Mouse (Mus musculus) ES-Bruce4 (cell line): ENCODE data around the gene Tff3. TPM values are rescaled to one million over a fixed set of nuclear protein-coding genes. Genes with fewer than 3 reads are reported as not detected.

Source experiments
- H3K27ac ChIP-seq: 2 replicates; pipeline ENCODE4 v1.5.1; 2012; ENCODE audit warnings: low read length, inconsistent platforms; ENCODE audit not compliant: insufficient read depth
- H3K27me3 ChIP-seq: 2 replicates; pipeline ENCODE4 v1.6.1; 2012; ENCODE audit warnings: mild to moderate bottlenecking, low read length, inconsistent platforms; ENCODE audit not compliant: control insufficient read depth, poor library complexity, insufficient read depth, severe bottlenecking
- H3K36me3 ChIP-seq: 2 replicates; pipeline ENCODE4 v1.6.1; 2012; ENCODE audit warnings: inconsistent platforms, mild to moderate bottlenecking, low read length, moderate library complexity; ENCODE audit not compliant: control insufficient read depth, poor library complexity, insufficient read depth, severe bottlenecking
- H3K4me1 ChIP-seq: one replicate; pipeline ENCODE4 v1.8.1; 2011; ENCODE audit warnings: low read length; ENCODE audit not compliant: control insufficient read depth, insufficient read depth
- H3K4me3 ChIP-seq: 2 replicates; pipeline ENCODE4 v1.5.1; 2011; ENCODE audit warnings: low read depth, mild to moderate bottlenecking, low read length
- H3K9ac ChIP-seq: 2 replicates; pipeline ENCODE4 v1.6.1; 2012; ENCODE audit warnings: low read depth, mild to moderate bottlenecking, inconsistent platforms; ENCODE audit not compliant: poor library complexity, severe bottlenecking
- H3K9me3 ChIP-seq: replicated peaks from 2 replicates; pipeline ENCODE4 v1.6.1; 2012; ENCODE audit warnings: mild to moderate bottlenecking, low read length, inconsistent platforms; ENCODE audit not compliant: control insufficient read depth, poor library complexity, insufficient read depth, severe bottlenecking
- CTCF ChIP-seq: IDR thresholded peaks from one replicate; pipeline ENCODE4 v1.8.1; 2011; ENCODE audit warnings: low read depth, low read length
- EP300 ChIP-seq: IDR thresholded peaks from 2 replicates; pipeline ENCODE4 v1.6.1; 2011; ENCODE audit warnings: low read depth, low read length; ENCODE audit not compliant: insufficient read depth
- POLR2A ChIP-seq: IDR thresholded peaks from one replicate; pipeline ENCODE4 v1.8.1; 2011; ENCODE audit warnings: low read length; ENCODE audit not compliant: insufficient read depth
- polyA plus RNA-seq: library from polyadenylated mRNA; stranded (reverse); fragments of >200 nt; gene quantifications from 2 replicates; pipeline ENCODE4 v1.2.4, GENCODE M21; 2011; ENCODE audit warnings: low read depth; ENCODE audit not compliant: missing spikeins, insufficient read depth, insufficient read length

Gene Tff3
- polyA plus RNA-seq, 1 experiment = not detected

GRCm38 (mm10) chr17:31117946-31118345, 11.5 kb downstream of the Tff3 start:
- H3K36me3 ChIP-seq = no peaks in the 10 kb centered on the region
- H3K9me3 ChIP-seq = 0 out of 2 replicates have a peak, but pooled peaks cover 4% of the 10 kb centered on the region
- no peaks in the 10 kb centered on the region for H3K27me3 ChIP-seq
- H3K4me1 ChIP-seq = peaks cover 11% of the 10 kb centered on the region
- no peak for TF ChIP-seq CTCF
- no peak for TF ChIP-seq POLR2A
- no peak for TF ChIP-seq EP300
- no peak overlapping the region for H3K27ac ChIP-seq
- no peak overlapping the region for H3K9ac ChIP-seq
- H3K4me3 ChIP-seq = no peak overlapping the region

- Histone ChIP-seq H3K4me1 (peaks cover 16% of the 10 kb centered on the region), H3K9me3 (0 out of 2 replicates have a peak, but pooled peaks cover 4% of the 10 kb centered on the region), H3K27me3 (no peaks in the 10 kb centered on the region), H3K9ac (no peak overlapping the region), H3K36me3 (no peaks in the 10 kb centered on the region), H3K4me3 (no peak overlapping the region), H3K27ac (peak overlapping the region; percentile 74)
- TF ChIP-seq CTCF = no peak
- no peak for TF ChIP-seq EP300
- no peak for TF ChIP-seq POLR2A
Observed at GRCm38 (mm10) chr17:31116063-31116462, 13.4 kb downstream of the Tff3 start.

- Histone ChIP-seq H3K9me3 (0 out of 2 replicates have a peak, but pooled peaks cover 4% of the 10 kb centered on the region), H3K4me1 (peaks cover 14% of the 10 kb centered on the region), H3K27ac (peak overlapping the region; percentile 73), H3K9ac (no peak overlapping the region), H3K27me3 (no peaks in the 10 kb centered on the region), H3K36me3 (no peaks in the 10 kb centered on the region), H3K4me3 (no peak overlapping the region)
- TF ChIP-seq POLR2A = no peak
- TF ChIP-seq EP300 = peak; percentile 83; the same call in 1 of the 2 replicates
- TF ChIP-seq CTCF = no peak
Observed at GRCm38 (mm10) chr17:31113191-31113856, 16.1 kb downstream of the Tff3 start.

GRCm38 (mm10) chr17:31108388-31108787, 21.1 kb downstream of the Tff3 start:
- peaks cover 5% of the 10 kb centered on the region for H3K4me1 ChIP-seq
- TF ChIP-seq EP300 (no peak), POLR2A (no peak), CTCF (no peak)
- H3K27ac ChIP-seq = no peak overlapping the region
- H3K9ac ChIP-seq = no peak overlapping the region
- no peaks in the 10 kb centered on the region for H3K27me3 ChIP-seq
- no peaks in the 10 kb centered on the region for H3K36me3 ChIP-seq
- no peak overlapping the region for H3K4me3 ChIP-seq
- H3K9me3 ChIP-seq = no peaks in the 10 kb centered on the region

GRCm38 (mm10) chr17:31103823-31104222, 25.6 kb downstream of the Tff3 start:
- H3K9me3 ChIP-seq = no peaks in the 10 kb centered on the region
- no peak overlapping the region for H3K9ac ChIP-seq
- H3K4me3 ChIP-seq = no peak overlapping the region
- H3K27me3 ChIP-seq = no peaks in the 10 kb centered on the region
- H3K36me3 ChIP-seq = no peaks in the 10 kb centered on the region
- no peak for TF ChIP-seq CTCF
- no peak for TF ChIP-seq POLR2A
- TF ChIP-seq EP300 = no peak
- no peaks in the 10 kb centered on the region for H3K4me1 ChIP-seq
- no peak overlapping the region for H3K27ac ChIP-seq

GRCm38 (mm10) chr17:31103007-31103570, 26.4 kb downstream of the Tff3 start:
- H3K36me3 ChIP-seq = no peaks in the 10 kb centered on the region
- H3K27ac ChIP-seq = no peak overlapping the region
- no peak overlapping the region for H3K9ac ChIP-seq
- no peak overlapping the region for H3K4me3 ChIP-seq
- H3K27me3 ChIP-seq = no peaks in the 10 kb centered on the region
- H3K4me1 ChIP-seq = no peaks in the 10 kb centered on the region
- H3K9me3 ChIP-seq = no peaks in the 10 kb centered on the region
- no peak for TF ChIP-seq EP300
- no peak for TF ChIP-seq CTCF
- TF ChIP-seq POLR2A = no peak
